Mouse (Mus musculus): ENCODE measurements around the gene 6820408C15Rik. TPM values are rescaled to one million over a fixed set of nuclear protein-coding genes. Genes with fewer than 3 reads are reported as not detected.

Gene 6820408C15Rik
- total and polyA plus RNA-seq, 2 experiments from 2014 or later: 1.8 to 4.9 TPM

GRCm38 (mm10) chr2:152487024-152487423, 71.6 kb downstream of the 6820408C15Rik start:
- TF ChIP-seq CTCF (IDR thresholded peaks at IDR 0.05): peak; percentile 43
- ATAC-seq (ENCODE audit: low FRiP score): no peak
- no peaks in the 10 kb centered on the region for H3K9me3 ChIP-seq (ENCODE audit: low read length)
- DNase-seq (ENCODE audit: low spot score): no peak
- WGBS: 78% methylated on average over 2 of the region's 2 CpGs
- H3K27ac ChIP-seq (ENCODE audit: low read depth, low read length): no peak overlapping the region
- no peak overlapping the region for H3K4me2 ChIP-seq (ENCODE audit: low read depth, low read length, poor library complexity, severe bottlenecking)
- H3K36me3 ChIP-seq (ENCODE audit: insufficient read depth, low read length): no peaks in the 10 kb centered on the region
- H3K9ac ChIP-seq (replicated peaks; ENCODE audit: low read length, poor library complexity, severe bottlenecking): no peak overlapping the region
- H3K27me3 ChIP-seq (ENCODE audit: insufficient read depth, low read length): no peaks in the 10 kb centered on the region
- H3K4me3 ChIP-seq (ENCODE audit: low read depth, low read length): no peak overlapping the region
- H3K4me1 ChIP-seq (ENCODE audit: insufficient read depth, low read length): no peaks in the 10 kb centered on the region

GRCm38 (mm10) chr2:152490038-152490437, 74.7 kb downstream of the 6820408C15Rik start, which contains the start of gene Defb22:
Defb22 (minus strand) TSS chr2:152490138.
- ATAC-seq (ENCODE audit: low FRiP score): no peak
- Histone ChIP-seq H3K9ac (replicated peaks; ENCODE audit: low read length, poor library complexity, severe bottlenecking) (no peak within 1 kb of the TSS), H3K27ac (ENCODE audit: low read depth, low read length) (no peak within 1 kb of the TSS), H3K4me1 (ENCODE audit: insufficient read depth, low read length) (no peaks in the 10 kb centered on the region), H3K4me2 (ENCODE audit: low read depth, low read length, poor library complexity, severe bottlenecking) (no peak within 1 kb of the TSS), H3K4me3 (ENCODE audit: low read depth, low read length) (no peak within 1 kb of the TSS), H3K36me3 (ENCODE audit: insufficient read depth, low read length) (no peaks in the 10 kb centered on the region), H3K27me3 (ENCODE audit: insufficient read depth, low read length) (no peaks in the 10 kb centered on the region), H3K9me3 (ENCODE audit: low read length) (no peaks in the 10 kb centered on the region)
- TF ChIP-seq CTCF (IDR thresholded peaks at IDR 0.05): no peak
- no peak for DNase-seq (ENCODE audit: low spot score)

- ATAC-seq (ENCODE audit: low FRiP score) (no peak), DNase-seq (ENCODE audit: low spot score) (no peak)
- no peak for TF ChIP-seq CTCF (IDR thresholded peaks at IDR 0.05)
- Histone ChIP-seq H3K27me3 (ENCODE audit: insufficient read depth, low read length) (no peaks in the 10 kb centered on the region), H3K4me1 (ENCODE audit: insufficient read depth, low read length) (no peaks in the 10 kb centered on the region), H3K9me3 (ENCODE audit: low read length) (no peaks in the 10 kb centered on the region), H3K36me3 (ENCODE audit: insufficient read depth, low read length) (no peaks in the 10 kb centered on the region), H3K4me2 (ENCODE audit: low read depth, low read length, poor library complexity, severe bottlenecking) (no peak overlapping the region), H3K4me3 (ENCODE audit: low read depth, low read length) (no peak overlapping the region), H3K9ac (replicated peaks; ENCODE audit: low read length, poor library complexity, severe bottlenecking) (no peak overlapping the region), H3K27ac (ENCODE audit: low read depth, low read length) (no peak overlapping the region)
- WGBS: 77% methylated on average over 6 of the region's 6 CpGs
Measured at GRCm38 (mm10) chr2:152493151-152493550, 77.8 kb downstream of the 6820408C15Rik start.

Other genes starting within 250 kb of the 6820408C15Rik start
- 156 and 161 TPM in 2 replicates for gene Csnk2a1, start 188.7 kb upstream of the 6820408C15Rik start, total RNA-seq (2014; rRNA removed)
- 101 and 106 TPM in 2 replicates for gene Csnk2a1, start 188.7 kb upstream of the 6820408C15Rik start, polyA plus RNA-seq (2015; fragmentation: Nextera tagmentation; extraction: Ambion mirVana)
- 53.5 and 57.1 TPM in 2 replicates for gene Tbc1d20, start 121.8 kb upstream of the 6820408C15Rik start, total RNA-seq (2014; rRNA removed)
- 26.9 and 27.4 TPM in 2 replicates for gene Tbc1d20, start 121.8 kb upstream of the 6820408C15Rik start, polyA plus RNA-seq (2015; fragmentation: Nextera tagmentation; extraction: Ambion mirVana)
- gene Rbck1, start 82.9 kb upstream of the 6820408C15Rik start, total RNA-seq (2014; rRNA removed): 117 and 118 TPM in 2 replicates
- 90.5 and 92.0 TPM in 2 replicates for gene Rbck1, start 82.9 kb upstream of the 6820408C15Rik start, polyA plus RNA-seq (2015; fragmentation: Nextera tagmentation; extraction: Ambion mirVana)
- 3.0 and 4.2 TPM in 2 replicates for gene Trib3, start 71.6 kb upstream of the 6820408C15Rik start, total RNA-seq (2014; rRNA removed)
- gene Trib3, start 71.6 kb upstream of the 6820408C15Rik start, polyA plus RNA-seq (2015; fragmentation: Nextera tagmentation; extraction: Ambion mirVana): 3.0 and 3.4 TPM in 2 replicates
- gene Nrsn2, start 38.9 kb upstream of the 6820408C15Rik start, total RNA-seq (2014; rRNA removed): 72.5 and 80.2 TPM in 2 replicates
- gene Nrsn2, start 38.9 kb upstream of the 6820408C15Rik start, polyA plus RNA-seq (2015; fragmentation: Nextera tagmentation; extraction: Ambion mirVana): 103 and 111 TPM in 2 replicates
- gene Sox12, start 17.5 kb upstream of the 6820408C15Rik start, total RNA-seq (2014; rRNA removed): 45.3 and 55.7 TPM in 2 replicates
- gene Sox12, start 17.5 kb upstream of the 6820408C15Rik start, polyA plus RNA-seq (2015; fragmentation: Nextera tagmentation; extraction: Ambion mirVana): 9.4 and 10.8 TPM in 2 replicates
- 15.1 and 15.2 TPM in 2 replicates for gene Zcchc3, start 560 bp upstream of the 6820408C15Rik start, total RNA-seq (2014; rRNA removed)
- gene Zcchc3, start 560 bp upstream of the 6820408C15Rik start, polyA plus RNA-seq (2015; fragmentation: Nextera tagmentation; extraction: Ambion mirVana): 13.9 and 16.6 TPM in 2 replicates
- gene Defb23, start 49.0 kb downstream of the 6820408C15Rik start, total RNA-seq (2014; rRNA removed): not detected in 2 replicates
- gene Defb23, start 49.0 kb downstream of the 6820408C15Rik start, polyA plus RNA-seq (2015; fragmentation: Nextera tagmentation; extraction: Ambion mirVana): not detected in 2 replicates
- not detected in 2 replicates for gene Defb20, start 61.5 kb downstream of the 6820408C15Rik start, total RNA-seq (2014; rRNA removed)
- gene Defb20, start 61.5 kb downstream of the 6820408C15Rik start, polyA plus RNA-seq (2015; fragmentation: Nextera tagmentation; extraction: Ambion mirVana): not detected in 2 replicates
- not detected in 2 replicates for gene Defb22, start 74.6 kb downstream of the 6820408C15Rik start, total RNA-seq (2014; rRNA removed)
- not detected in 2 replicates for gene Defb22, start 74.6 kb downstream of the 6820408C15Rik start, polyA plus RNA-seq (2015; fragmentation: Nextera tagmentation; extraction: Ambion mirVana)
- gene Defb26, start 96.1 kb downstream of the 6820408C15Rik start, total RNA-seq (2014; rRNA removed): not detected in 2 replicates
- not detected in 2 replicates for gene Defb26, start 96.1 kb downstream of the 6820408C15Rik start, polyA plus RNA-seq (2015; fragmentation: Nextera tagmentation; extraction: Ambion mirVana)
- gene Defb28, start 102.7 kb downstream of the 6820408C15Rik start, total RNA-seq (2014; rRNA removed): not detected in 2 replicates
- not detected in 2 replicates for gene Defb28, start 102.7 kb downstream of the 6820408C15Rik start, polyA plus RNA-seq (2015; fragmentation: Nextera tagmentation; extraction: Ambion mirVana)
- gene Defb29, start 124.5 kb downstream of the 6820408C15Rik start, total RNA-seq (2014; rRNA removed): not detected in 2 replicates
- not detected in 2 replicates for gene Defb29, start 124.5 kb downstream of the 6820408C15Rik start, polyA plus RNA-seq (2015; fragmentation: Nextera tagmentation; extraction: Ambion mirVana)
- not detected in 2 replicates for gene Gm17416, start 153.8 kb downstream of the 6820408C15Rik start, total RNA-seq (2014; rRNA removed)
- gene Gm17416, start 153.8 kb downstream of the 6820408C15Rik start, polyA plus RNA-seq (2015; fragmentation: Nextera tagmentation; extraction: Ambion mirVana): not detected in 2 replicates
- not detected in 2 replicates for gene Defb21, start 157.2 kb downstream of the 6820408C15Rik start, total RNA-seq (2014; rRNA removed)
- gene Defb21, start 157.2 kb downstream of the 6820408C15Rik start, polyA plus RNA-seq (2015; fragmentation: Nextera tagmentation; extraction: Ambion mirVana): not detected in 2 replicates
- gene Defb19, start 164.7 kb downstream of the 6820408C15Rik start, total RNA-seq (2014; rRNA removed): not detected in 2 replicates
- not detected in 2 replicates for gene Defb19, start 164.7 kb downstream of the 6820408C15Rik start, polyA plus RNA-seq (2015; fragmentation: Nextera tagmentation; extraction: Ambion mirVana)
- not detected in 2 replicates for gene Defb45, start 183.8 kb downstream of the 6820408C15Rik start, total RNA-seq (2014; rRNA removed)
- gene Defb45, start 183.8 kb downstream of the 6820408C15Rik start, polyA plus RNA-seq (2015; fragmentation: Nextera tagmentation; extraction: Ambion mirVana): not detected in 2 replicates
- not detected in 2 replicates for gene Defb36, start 188.7 kb downstream of the 6820408C15Rik start, total RNA-seq (2014; rRNA removed)
- not detected in 2 replicates for gene Defb36, start 188.7 kb downstream of the 6820408C15Rik start, polyA plus RNA-seq (2015; fragmentation: Nextera tagmentation; extraction: Ambion mirVana)
- not detected in 2 replicates for gene Defb25, start 207.5 kb downstream of the 6820408C15Rik start, total RNA-seq (2014; rRNA removed)
- gene Defb25, start 207.5 kb downstream of the 6820408C15Rik start, polyA plus RNA-seq (2015; fragmentation: Nextera tagmentation; extraction: Ambion mirVana): 0.79 and 1.2 TPM in 2 replicates
- 0.16 and 0.33 TPM in 2 replicates for gene Rem1, start 211.4 kb downstream of the 6820408C15Rik start, total RNA-seq (2014; rRNA removed)
- 0.49 and 0.94 TPM in 2 replicates for gene Rem1, start 211.4 kb downstream of the 6820408C15Rik start, polyA plus RNA-seq (2015; fragmentation: Nextera tagmentation; extraction: Ambion mirVana)

Data from midbrain, postnatal 0 days (tissue).